Mouse (Mus musculus) myocyte (in vitro differentiated cells): ENCODE measurements around the gene Snapc1.

ENCODE experiments used
- MYOD1 ChIP-seq, 3 experiments: IDR thresholded peaks; one replicate each; pipeline ENCODE4 v1.6.1; 2011; ENCODE audit warnings: control low read depth in 2 of 3, low read depth in 2 of 3, mild to moderate bottlenecking in 2 of 3, moderate library complexity in 1 of 3; ENCODE audit not compliant: insufficient read length in 2 of 3, control insufficient read depth in 1 of 3
- POLR2A ChIP-seq: IDR thresholded peaks from one replicate; pipeline ENCODE4 v1.6.1; 2011; ENCODE audit warnings: low read depth, mild to moderate bottlenecking, control low read depth, moderate library complexity; ENCODE audit not compliant: insufficient read length
- TCF12 ChIP-seq: IDR thresholded peaks from one replicate; pipeline ENCODE4 v1.6.1; 2011; ENCODE audit warnings: mild to moderate bottlenecking, control low read depth; ENCODE audit not compliant: poor library complexity, insufficient read depth, severe bottlenecking

- TF ChIP-seq TCF12 = no peak
- no peak for TF ChIP-seq POLR2A
- no peak for TF ChIP-seq MYOD1 (IDR thresholded peaks at IDR 0.05; ENCODE audit: control insufficient read depth in 1 of 3, insufficient read length in 2 of 3, low read depth in 2 of 3)
Measured at GRCm38 (mm10) chr12:73957676-73958075, 6.6 kb upstream of the Snapc1 start.
